Mouse (Mus musculus) heart, adult 11 months (tissue): Measurements from ENCODE around the gene Macf1.
A peak's percentile ranks its signal among the peaks of the same experiment; 100 is the strongest.
"Not testable (repeated sequence)": the region's sequence is repeated elsewhere in the genome, so short reads cannot be mapped to it uniquely, and the experiment has no call there.

ENCODE experiments used
- DNase-seq: peaks from one replicate; pipeline ENCODE4 v3.0.0; 2022

Macf1 gene

GRCm38 (mm10) chr4:123669696-123670095 is 14.5 kb downstream of the Macf1 start:
- no peak for DNase-seq

DNA sequence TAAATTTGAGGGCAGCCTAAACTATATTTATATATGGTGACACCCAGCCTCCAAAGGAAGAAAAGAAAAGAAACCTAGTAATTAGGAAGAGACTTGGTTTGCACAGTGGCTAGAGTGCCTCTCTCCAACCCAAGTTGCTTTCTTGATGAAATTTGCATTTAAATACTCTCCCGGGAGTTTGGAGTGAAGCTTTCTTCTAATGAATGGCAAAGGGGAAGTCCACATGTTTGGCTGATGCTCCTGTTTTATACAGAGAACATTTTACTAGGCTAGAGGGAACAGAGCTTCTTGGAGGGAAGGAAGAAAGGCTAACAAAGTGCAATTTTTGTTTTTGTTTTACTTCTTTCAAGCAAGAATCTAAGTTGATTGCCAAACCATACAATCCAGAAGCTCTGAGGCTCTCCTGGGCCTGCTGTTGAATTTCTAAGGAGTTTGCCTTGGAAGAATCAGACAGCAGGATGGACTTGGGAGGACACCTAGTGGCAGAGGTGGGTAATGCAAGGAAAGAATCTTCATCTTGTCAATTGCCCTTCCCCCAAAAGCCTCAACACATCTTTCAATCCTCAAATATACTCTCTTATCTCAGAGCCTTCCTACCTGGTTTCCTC is 16.8 kb downstream of the Macf1 start:
- DNase-seq, result peak; percentile 94

- DNase-seq, result no peak
Observed at GRCm38 (mm10) chr4:123666517-123666916, 17.6 kb downstream of the Macf1 start.

DNA sequence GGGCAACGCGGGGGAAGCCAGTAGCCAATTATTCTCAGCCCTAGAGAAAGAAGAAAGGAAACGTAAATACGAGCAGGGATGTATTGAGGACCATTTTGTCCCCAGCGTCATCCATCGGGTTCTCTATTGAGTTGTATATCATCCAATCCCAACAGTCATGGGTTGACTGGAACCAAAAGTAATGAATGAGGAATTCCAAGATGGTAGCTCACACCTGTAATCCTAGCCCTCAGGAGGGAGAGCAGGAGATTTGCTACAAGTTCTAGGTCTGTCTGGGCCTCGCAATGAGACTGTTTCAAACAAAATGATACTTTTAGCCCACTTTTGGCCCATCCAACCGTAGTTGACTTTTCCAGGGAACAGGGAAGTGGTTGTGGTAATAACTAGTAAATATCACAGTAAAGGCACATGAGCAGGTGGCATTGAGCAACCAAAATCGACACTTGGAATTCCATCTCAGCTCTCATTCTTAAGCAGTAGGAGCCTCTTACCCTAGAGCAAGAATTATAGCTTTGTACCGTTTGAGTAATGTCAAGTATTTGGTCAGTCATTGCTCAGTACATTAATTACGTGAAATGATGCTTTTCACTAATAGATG is 18.4 kb downstream of the Macf1 start:
- DNase-seq, result no peak

- DNase-seq, result peak; percentile 88
Observed at GRCm38 (mm10) chr4:123664951-123665661, 19.1 kb downstream of the Macf1 start.

DNA sequence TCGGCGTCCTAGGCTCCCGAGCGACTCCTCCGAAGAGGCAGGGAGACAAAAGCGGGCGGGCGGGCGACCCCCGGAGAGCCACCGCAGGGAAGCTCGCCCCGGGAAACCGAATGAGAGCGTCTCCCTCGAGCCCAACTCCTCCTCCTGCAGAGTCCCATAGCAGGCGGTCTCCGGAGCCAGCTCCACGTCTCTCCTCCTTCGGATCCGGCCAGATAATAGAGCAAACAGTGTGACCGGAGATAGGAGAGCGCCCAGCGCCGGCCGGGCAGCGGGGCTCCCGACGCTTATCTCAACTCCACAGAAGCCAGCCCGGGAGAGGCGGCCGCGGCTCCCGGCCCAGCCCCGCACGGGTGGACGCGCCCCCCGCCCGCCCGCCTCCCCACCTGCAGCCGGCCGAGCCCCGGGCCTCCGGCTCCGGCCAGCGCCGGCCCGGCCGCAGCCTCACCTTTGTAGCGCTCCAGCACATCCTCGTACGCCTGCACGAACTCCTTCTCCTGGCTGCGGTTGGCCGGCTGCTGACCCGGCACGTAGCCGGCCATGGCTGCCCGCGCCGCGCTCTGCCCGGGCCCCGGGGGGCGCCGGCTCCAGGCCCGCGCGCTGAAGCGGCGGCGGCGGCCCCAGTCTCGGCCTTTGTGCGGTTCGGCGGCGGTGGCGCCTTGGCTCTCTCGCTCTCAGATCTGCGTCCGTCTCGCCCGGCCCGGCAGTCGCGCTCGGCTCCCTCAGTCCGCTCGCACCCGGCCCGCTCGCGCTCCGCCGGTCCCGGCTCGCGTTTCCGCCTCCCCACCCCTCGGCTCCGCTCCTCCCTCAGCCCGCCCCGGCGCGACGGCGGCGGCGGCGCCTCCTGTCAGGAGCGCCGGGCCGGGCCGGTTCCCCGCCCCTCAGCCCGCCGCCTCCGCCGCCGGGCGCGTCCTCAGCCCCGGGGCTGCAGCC is 19.9 kb downstream of the Macf1 start:
- DNase-seq, result peak; percentile 99

GRCm38 (mm10) chr4:123663688-123663965 is 20.5 kb downstream of the Macf1 start:
- no peak for DNase-seq

DNA sequence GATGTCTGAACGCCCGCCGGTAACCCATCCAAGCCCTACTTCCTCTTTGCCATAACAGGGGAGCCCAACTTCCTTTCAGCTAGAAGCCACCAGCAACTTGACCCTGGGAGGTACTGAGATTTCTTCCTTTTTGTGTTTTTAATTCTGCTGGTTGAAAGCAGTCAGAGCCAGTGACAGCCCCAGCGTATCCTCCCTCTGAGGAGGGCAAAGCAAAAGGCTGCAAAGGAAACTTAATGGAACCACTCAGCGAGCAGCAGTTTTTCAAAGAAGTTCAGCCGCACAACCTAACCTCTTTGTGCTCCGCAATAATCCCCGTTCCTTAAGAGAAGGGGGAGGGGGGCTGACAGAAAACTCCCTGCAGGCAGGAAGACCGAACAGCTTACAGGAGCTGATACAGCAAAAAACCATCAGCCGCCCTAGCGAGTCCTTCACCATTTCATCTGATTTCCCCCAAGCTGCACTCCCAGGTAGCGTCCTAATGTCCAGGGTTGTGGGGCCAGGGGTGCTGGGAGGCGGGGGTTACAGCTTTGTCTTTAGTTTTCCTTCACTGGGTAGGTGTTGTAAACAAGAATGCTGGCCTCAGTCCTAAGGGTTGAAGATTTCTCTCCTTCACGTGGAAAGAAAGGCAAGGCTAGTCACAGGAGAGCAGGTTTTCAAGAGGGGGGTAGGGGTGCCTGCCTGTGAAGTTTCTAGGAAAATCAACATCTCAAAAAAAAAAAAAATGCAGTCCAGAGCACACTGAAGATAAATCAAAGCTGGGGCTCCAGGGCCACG is 21.1 kb downstream of the Macf1 start:
- DNase-seq, result peak; percentile 91

- DNase-seq, result no peak
Observed at GRCm38 (mm10) chr4:123658175-123658574, 26.0 kb downstream of the Macf1 start.

DNA sequence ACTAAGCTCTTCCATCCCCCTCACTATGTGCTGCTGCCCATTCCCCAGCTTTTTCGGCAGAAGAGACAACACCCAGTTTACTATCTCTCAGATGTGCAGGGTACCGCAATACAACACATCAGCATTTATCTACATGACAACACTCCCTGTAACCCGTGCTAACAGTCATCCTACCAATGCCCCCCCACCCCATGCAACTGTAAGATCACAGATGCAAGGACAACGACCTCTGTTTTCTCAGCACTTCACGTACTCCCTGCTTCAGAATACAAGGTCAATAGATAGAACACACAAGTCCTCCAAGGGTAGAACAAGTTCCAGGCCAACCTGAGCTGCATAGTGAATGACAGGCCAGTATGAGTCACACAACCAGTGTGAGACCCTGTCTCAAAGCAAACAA is 28.9 kb downstream of the Macf1 start:
- DNase-seq, result no peak

DNA sequence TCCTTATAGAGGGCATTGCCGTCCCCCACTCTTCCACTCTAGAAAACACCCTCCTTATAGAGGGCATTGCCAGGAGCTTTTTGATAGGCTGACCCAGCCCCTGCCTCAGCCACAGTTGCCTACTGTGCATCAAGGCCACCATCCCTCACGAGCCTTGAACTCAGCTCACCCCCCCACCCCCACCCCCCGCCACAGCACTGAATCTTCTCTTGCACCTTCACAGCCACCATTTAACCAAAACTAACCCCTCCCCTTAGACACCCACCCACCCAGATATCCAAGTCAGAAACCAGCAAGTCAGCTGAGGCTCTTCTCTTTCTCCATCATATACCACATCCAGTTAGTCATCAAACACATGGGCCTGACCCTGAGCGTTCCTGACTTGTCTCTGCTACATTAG is 29.6 kb downstream of the Macf1 start:
- DNase-seq, result no peak

DNA sequence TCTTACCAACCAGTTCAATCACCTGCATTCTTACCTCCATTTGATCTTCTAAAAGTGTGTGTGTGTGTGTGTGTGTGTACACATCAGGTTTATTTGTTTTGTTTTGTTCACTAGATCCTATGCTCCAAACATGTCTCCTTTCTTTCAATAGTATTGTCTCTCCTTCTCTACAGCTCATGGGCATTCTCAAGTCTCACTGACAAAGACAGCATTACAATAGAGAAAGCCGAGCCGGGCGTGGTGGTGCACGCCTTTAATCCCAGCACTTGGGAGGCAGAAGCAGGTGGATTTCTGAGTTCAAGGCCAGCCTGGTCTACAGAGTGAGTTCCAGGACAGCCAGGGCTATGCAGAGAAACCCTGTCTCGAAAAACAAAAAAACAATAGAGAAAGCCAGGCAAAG is 30.7 kb downstream of the Macf1 start:
- not testable (repeated sequence) for DNase-seq

DNA sequence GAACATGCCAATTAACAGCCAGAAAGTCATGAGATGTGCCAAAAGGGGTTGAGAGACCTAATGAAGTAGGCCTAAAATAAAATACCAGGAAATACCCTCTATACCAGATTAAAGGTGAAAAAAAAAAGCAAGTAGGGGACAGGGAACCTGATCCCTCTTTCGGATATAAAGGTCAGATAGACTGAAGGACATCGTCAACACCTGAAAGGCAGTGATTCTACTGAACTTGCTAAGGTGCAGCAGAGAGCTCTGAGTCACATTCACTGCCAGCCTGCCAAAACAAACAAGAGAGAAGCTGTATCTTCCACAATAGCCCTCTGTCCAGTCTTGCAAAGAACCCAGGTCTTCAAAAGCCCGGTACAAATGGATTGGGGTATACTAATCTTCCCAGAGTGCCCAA is 32.0 kb downstream of the Macf1 start:
- no peak for DNase-seq

- no peak for DNase-seq
Observed at GRCm38 (mm10) chr4:123649131-123649530, 35.0 kb downstream of the Macf1 start.

GRCm38 (mm10) chr4:123647668-123648067 is 36.5 kb downstream of the Macf1 start:
- no peak for DNase-seq

GRCm38 (mm10) chr4:123647109-123647508 is 37.1 kb downstream of the Macf1 start:
- no peak for DNase-seq

DNA sequence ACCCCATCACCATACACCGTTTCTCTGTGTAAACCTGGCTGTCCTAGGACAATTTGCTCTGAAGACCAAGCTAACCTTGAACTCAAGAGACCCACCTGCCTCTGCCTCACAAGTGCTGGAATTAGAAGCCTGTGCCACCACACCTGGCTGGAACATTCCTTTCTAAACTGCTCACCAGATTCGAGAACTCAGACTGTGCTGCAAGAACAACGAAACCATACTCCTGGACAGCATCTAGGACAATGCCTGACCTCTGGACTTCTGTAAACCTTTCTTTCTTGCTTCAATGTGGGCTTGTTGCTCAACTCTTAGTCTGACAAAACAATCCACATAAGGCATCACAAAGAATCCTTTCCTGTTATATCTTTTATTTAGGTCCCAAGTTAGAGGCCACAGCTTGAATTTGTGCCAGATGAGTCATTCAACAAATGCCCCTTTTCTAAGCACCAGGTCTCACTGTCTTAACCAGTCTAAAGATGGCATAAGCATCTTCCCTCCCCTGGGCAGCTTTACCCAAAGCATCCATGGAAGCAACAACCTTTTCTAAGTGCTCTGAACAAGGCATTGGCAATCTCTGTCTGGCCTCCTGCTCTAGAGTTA is 38.8 kb downstream of the Macf1 start:
- DNase-seq, result no peak

DNA sequence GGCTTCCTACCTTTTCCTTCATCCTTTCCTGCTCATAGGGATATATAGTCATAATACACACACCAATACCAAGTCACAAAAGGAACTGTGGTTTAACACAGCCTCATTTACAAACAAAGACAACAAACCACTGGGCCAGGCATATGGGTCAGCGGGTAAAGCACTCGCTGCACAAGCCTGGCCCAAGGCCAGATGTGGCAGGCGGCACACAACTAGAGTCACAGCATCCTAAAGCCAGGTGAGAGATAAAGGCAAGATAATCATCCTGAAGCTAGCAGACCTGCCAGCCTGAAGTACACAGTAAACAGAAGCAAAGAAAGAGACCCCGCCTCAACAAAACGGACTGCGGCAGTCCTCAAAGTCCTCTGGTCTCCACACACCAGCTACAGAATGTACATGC is 40.6 kb downstream of the Macf1 start:
- no peak for DNase-seq

GRCm38 (mm10) chr4:123642877-123643276 is 41.3 kb downstream of the Macf1 start:
- DNase-seq, result no peak

DNA sequence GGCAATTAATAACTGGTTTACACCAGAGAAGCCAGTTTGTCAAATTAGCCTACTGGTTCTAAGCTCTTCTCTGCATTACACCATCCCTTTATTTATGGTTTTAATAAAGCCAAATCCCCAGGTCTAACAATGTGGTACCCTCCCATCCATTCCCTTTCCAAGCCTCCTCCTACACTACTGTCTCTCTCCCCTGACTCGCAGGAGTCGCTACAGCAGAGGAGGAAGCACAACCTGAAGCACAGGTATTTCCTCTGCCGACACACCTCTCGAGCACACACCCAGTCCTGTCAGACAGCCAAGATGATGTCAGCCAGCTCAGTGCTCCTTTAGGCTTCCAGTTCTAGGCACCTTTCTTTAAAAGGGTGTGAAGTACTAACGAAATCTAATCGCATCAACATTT is 47.0 kb downstream of the Macf1 start:
- peak; percentile 61 for DNase-seq

GRCm38 (mm10) chr4:123635428-123635827 is 48.7 kb downstream of the Macf1 start:
- peak; percentile 94 for DNase-seq

GRCm38 (mm10) chr4:123634436-123634835 is 49.7 kb downstream of the Macf1 start:
- DNase-seq, result peak; percentile 70
